In the genomic region with DNA sequence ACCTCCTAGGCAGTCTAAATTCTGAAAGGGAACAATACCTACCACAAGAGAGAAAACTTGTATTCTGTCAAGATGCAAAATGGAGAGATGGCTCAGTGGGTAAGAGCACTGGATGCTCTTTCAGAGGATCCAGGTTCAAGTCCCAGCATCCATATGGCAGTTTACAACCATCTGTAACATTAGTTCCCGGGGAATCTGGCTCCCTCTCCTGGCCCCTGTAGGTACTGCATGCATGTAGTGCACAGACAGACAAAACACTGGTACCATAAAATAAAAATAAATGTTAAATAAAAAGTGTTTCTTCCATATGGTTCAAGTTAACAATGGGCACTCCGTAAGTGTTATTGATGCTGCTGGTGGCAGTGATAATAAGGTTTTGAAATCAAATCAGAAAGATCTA, we compare ENCODE assay signal across 10 mouse cellular contexts. TPM values are rescaled to one million over a fixed set of nuclear protein-coding genes. Genes with fewer than 3 reads are reported as not detected.
A peak's percentile ranks its signal among the peaks of the same experiment; 100 is the strongest.
DNase-seq lines count a peak whose midpoint lies in the region; ATAC-seq and TF ChIP-seq lines count a peak whose summit lies in the region.
"Had no signal": no experiment of that assay in that cellular context is flagged by ENCODE, and none has a peak within 500 bp of the region (broad histone marks: within the 10 kb centered on the region; RNA-seq: fewer than 3 reads in every experiment).

No protein-coding gene starts in this region.

- H3K36me3 ChIP-seq in liver, adult 2 months (ENCODE audit: control insufficient read depth, insufficient read depth, low read length): no peaks in the 10 kb centered on the region
- H3K36me3 ChIP-seq in liver, embryonic 12.5 days: peaks cover 6% of the 10 kb centered on the region
- H3K36me3 ChIP-seq: forebrain, embryonic 15.5 days had no signal

- H3K4me1 ChIP-seq in cerebellum, adult 2 months (ENCODE audit: control insufficient read depth, insufficient read depth, low read length): no peaks in the 10 kb centered on the region
- H3K4me1 ChIP-seq in liver, adult 2 months (ENCODE audit: control insufficient read depth, insufficient read depth, low read length): no peaks in the 10 kb centered on the region
- no peaks in the 10 kb centered on the region for H3K4me1 ChIP-seq in liver, embryonic 12.5 days
- no peaks in the 10 kb centered on the region for H3K4me1 ChIP-seq in bone marrow, adult 2 months (ENCODE audit: control insufficient read depth, insufficient read depth, low read length)

- no peak for TF ChIP-seq CTCF in cerebellum, adult 2 months (IDR thresholded peaks at IDR 0.05; ENCODE audit: borderline replicate concordance, insufficient read depth, low read depth, low read length)
- peak; percentile 46; the same call in 1 of the 2 replicates for TF ChIP-seq CTCF in liver, adult 2 months (IDR thresholded peaks at IDR 0.05; ENCODE audit: low read depth, low read length)
- TF ChIP-seq CTCF in bone marrow, adult 2 months (IDR thresholded peaks at IDR 0.05; ENCODE audit: control insufficient read depth, insufficient read depth, low read length): peak; percentile 56

- TF ChIP-seq POLR2A in cerebellum, adult 2 months (IDR thresholded peaks at IDR 0.05; ENCODE audit: borderline replicate concordance, insufficient read depth, low read length): no peak
- TF ChIP-seq POLR2A in liver, adult 2 months (IDR thresholded peaks at IDR 0.05; ENCODE audit: extremely low read depth, insufficient read depth, low read length): no peak
- TF ChIP-seq POLR2A in bone marrow, adult 2 months (IDR thresholded peaks at IDR 0.05; ENCODE audit: borderline replicate concordance, control insufficient read depth, low read depth, low read length): no peak

- H3K9me3 ChIP-seq in liver, embryonic 12.5 days (replicated peaks): peaks cover 12% of the 10 kb centered on the region; the same call in 1 of the 2 replicates
- H3K9me3 ChIP-seq: forebrain, embryonic 15.5 days had no signal

- 85% methylated on average over 2 of the region's 2 CpGs for WGBS in cerebellum, adult 2 months
- whole genome bisulfite sequencing in liver, adult 2 months: 81% methylated on average over 2 of the region's 2 CpGs
- WGBS in liver, embryonic 12.5 days (ENCODE audit: insufficient replicate concordance): 81% methylated on average over 2 of the region's 2 CpGs
- WGBS in bone marrow, adult 2 months: 74% methylated on average over 2 of the region's 2 CpGs

- no peak overlapping the region for H3K4me3 ChIP-seq in cerebellum, adult 2 months (replicated peaks; ENCODE audit: insufficient read depth, low read depth, low read length)
- no peak overlapping the region for H3K4me3 ChIP-seq in liver, adult 2 months (ENCODE audit: insufficient read depth, low read depth, low read length)
- H3K4me3 ChIP-seq in liver, embryonic 12.5 days: no peak overlapping the region
- H3K4me3 ChIP-seq in bone marrow, adult 2 months (replicated peaks; ENCODE audit: control insufficient read depth, low read depth, low read length): no peak overlapping the region
- H3K4me3 ChIP-seq: forebrain, embryonic 15.5 days had no signal

- no peaks in the 10 kb centered on the region for H3K79me2 ChIP-seq in liver, adult 2 months (ENCODE audit: control insufficient read depth, insufficient read depth, low read length)

- H3K27me3 ChIP-seq in cerebellum, adult 2 months (ENCODE audit: control insufficient read depth, insufficient read depth, low read length): no peaks in the 10 kb centered on the region
- H3K27me3 ChIP-seq in liver, adult 2 months (ENCODE audit: control insufficient read depth, insufficient read depth, low read length): peaks cover 2% of the 10 kb centered on the region; the same call in 1 of the 2 replicates
- H3K27me3 ChIP-seq in liver, embryonic 12.5 days (replicated peaks): peaks cover 3% of the 10 kb centered on the region; the same call in 1 of the 2 replicates
- H3K27me3 ChIP-seq: forebrain, embryonic 15.5 days had no signal

- no peak overlapping the region for H3K4me2 ChIP-seq in liver, embryonic 12.5 days
- H3K4me2 ChIP-seq: forebrain, embryonic 15.5 days had no signal

- H3K27ac ChIP-seq in cerebellum, adult 2 months (ENCODE audit: insufficient read depth, low read length): no peak overlapping the region
- no peak overlapping the region for H3K27ac ChIP-seq in liver, adult 2 months (replicated peaks; ENCODE audit: insufficient read depth, low read depth, low read length)
- no peak overlapping the region for H3K27ac ChIP-seq in liver, embryonic 12.5 days
- H3K27ac ChIP-seq in bone marrow, adult 2 months (ENCODE audit: control insufficient read depth, insufficient read depth, low read depth, low read length, poor library complexity): no peak overlapping the region
- H3K27ac ChIP-seq: forebrain, embryonic 15.5 days had no signal

- peak; percentile 8 to 16 for DNase-seq in cerebellum, adult 18-20 months
- no peak for DNase-seq in cerebellum, adult 2 months
- DNase-seq in liver, adult 2 months (ENCODE audit: extremely low read depth, low read depth, low spot score): no peak
- peak; percentile 36 to 73 for DNase-seq in spleen, postnatal 10 days (ENCODE audit: low spot score in 2 of 2)
- DNase-seq in urinary bladder, postnatal 25 days (ENCODE audit: low spot score): no peak
- no peak for DNase-seq in right cerebral cortex, postnatal 10 days (ENCODE audit: low spot score in 2 of 2)
- DNase-seq: right cerebral cortex, postnatal 25 days had no signal

- ATAC-seq in liver, embryonic 12.5 days: no peak
- ATAC-seq: forebrain, embryonic 15.5 days had no signal

- H3K9ac ChIP-seq in liver, adult 2 months (ENCODE audit: low read depth, low read length): no peak overlapping the region
- H3K9ac ChIP-seq in liver, embryonic 12.5 days: no peak overlapping the region
- H3K9ac ChIP-seq: forebrain, embryonic 15.5 days had no signal

RNA-seq across cellular contexts. Expression of gene Alox5ap, which starts 18.4 kb away (rescaled TPM):
- 12.5 and 13.5 TPM in 2 replicates for polyA plus RNA-seq in cerebellum, adult 2 months (2012; rRNA removed)
- 2.3 and 3.8 TPM in 2 replicates for total RNA-seq in liver, adult 2 months (2014; rRNA removed)
- 4.8 and 6.4 TPM in 2 replicates for polyA plus RNA-seq in liver, adult 2 months (2012; rRNA removed)
- 17.9 and 18.6 TPM in 2 replicates for polyA plus RNA-seq in liver, embryonic 12.5 days (2016; fragmentation: Nextera tagmentation; extraction: Ambion mirVana)
- 150 and 287 TPM in 2 replicates for polyA plus RNA-seq in bone marrow, adult 2 months (2011; ENCODE audit: insufficient read depth, insufficient read length, low replicate concordance, missing spikeins)

Comparison
In these comparisons a context has a peak if more than half of its experiments do, and no peak if none do; other contexts are left out.
1. DNase-seq: peak in cerebellum, adult 18-20 months (2 of 2) and spleen, postnatal 10 days (2 of 2); none in cerebellum, adult 2 months (0 of 2), liver, adult 2 months (single experiment), urinary bladder, postnatal 25 days (single experiment) and right cerebral cortex, postnatal 10 days (0 of 2).